Mouse (Mus musculus): ENCODE measurements around the gene Zfp993. TPM values are rescaled to one million over a fixed set of nuclear protein-coding genes. Genes with fewer than 3 reads are reported as not detected.

Zfp993 gene
- 4.0 and 7.9 TPM in 2 replicates for polyA plus RNA-seq (2012; rRNA removed)

GRCm38 (mm10) chr4:146610774-146611400 is at the start of gene Zfp993:
Zfp993 (plus strand) TSS chr4:146610961.

Other genes starting within 250 kb of the Zfp993 start
- 1.2 and 3.5 TPM in 2 replicates for gene Zfp992, start 161.9 kb upstream of the Zfp993 start, polyA plus RNA-seq (2012; rRNA removed)
- 0.05 and 0.14 TPM in 2 replicates for gene Zfp981, start 108.9 kb upstream of the Zfp993 start, polyA plus RNA-seq (2012; rRNA removed)

Measured in central nervous system, embryonic 11.5 days (tissue).